Mouse (Mus musculus) neural tube, embryonic 10.5 days (tissue): Measurements from ENCODE around the gene Frmd4a.

Source experiments
- DNase-seq: peaks from one replicate; pipeline ENCODE4 v3.0.0-alpha.2; 2017; ENCODE audit warnings: low spot score; ENCODE audit errors: extremely low spot score

Frmd4a gene

GRCm38 (mm10) chr2:4476608-4477007, 459.1 kb downstream of the Frmd4a start:
- no peak for DNase-seq

GRCm38 (mm10) chr2:4477311-4477710, 459.8 kb downstream of the Frmd4a start:
- no peak for DNase-seq

GRCm38 (mm10) chr2:4480180-4480579, 462.7 kb downstream of the Frmd4a start:
- DNase-seq: no peak

GRCm38 (mm10) chr2:4481154-4481553, 463.6 kb downstream of the Frmd4a start:
- DNase-seq: no peak

- no peak for DNase-seq
Observed at GRCm38 (mm10) chr2:4486185-4486584, 468.7 kb downstream of the Frmd4a start.

GRCm38 (mm10) chr2:4487280-4487679, 469.8 kb downstream of the Frmd4a start:
- DNase-seq: no peak

- DNase-seq: no peak
Observed at GRCm38 (mm10) chr2:4490845-4491244, 473.3 kb downstream of the Frmd4a start.

- peak; percentile 79 for DNase-seq
Observed at GRCm38 (mm10) chr2:4492485-4493481, 475.3 kb downstream of the Frmd4a start.

- no peak for DNase-seq
Observed at GRCm38 (mm10) chr2:4494478-4494877, 477.0 kb downstream of the Frmd4a start.

- peak; percentile 60 for DNase-seq
Observed at GRCm38 (mm10) chr2:4499257-4499656, 481.7 kb downstream of the Frmd4a start.

GRCm38 (mm10) chr2:4499916-4500315, 482.4 kb downstream of the Frmd4a start:
- DNase-seq: no peak

- no peak for DNase-seq
Observed at GRCm38 (mm10) chr2:4501257-4502027, 483.9 kb downstream of the Frmd4a start.

GRCm38 (mm10) chr2:4504413-4504812, 486.9 kb downstream of the Frmd4a start:
- DNase-seq: no peak

GRCm38 (mm10) chr2:4505695-4506094, 488.2 kb downstream of the Frmd4a start:
- DNase-seq: no peak

GRCm38 (mm10) chr2:4506659-4507058, 489.1 kb downstream of the Frmd4a start:
- no peak for DNase-seq

- no peak for DNase-seq
Observed at GRCm38 (mm10) chr2:4507887-4508615, 490.5 kb downstream of the Frmd4a start.

- DNase-seq: no peak
Observed at GRCm38 (mm10) chr2:4508959-4509615, 491.6 kb downstream of the Frmd4a start.

- DNase-seq: no peak
Observed at GRCm38 (mm10) chr2:4509739-4510138, 492.2 kb downstream of the Frmd4a start.

GRCm38 (mm10) chr2:4510208-4511079, 492.9 kb downstream of the Frmd4a start:
- no peak for DNase-seq

- DNase-seq: no peak
Observed at GRCm38 (mm10) chr2:4511080-4511386, 493.5 kb downstream of the Frmd4a start.
